Mouse (Mus musculus) cerebellum, postnatal 14 days (tissue): ENCODE measurements around the gene Osbp.
"Not testable (repeated sequence)": the region's sequence is repeated elsewhere in the genome, so short reads cannot be mapped to it uniquely, and the experiment has no call there.

Experiments
- DNase-seq, 2 experiments: peaks; one replicate each; pipeline ENCODE4 v3.0.0; 2021; ENCODE audit warnings: mixed read lengths in 2 of 2

The Osbp gene

GRCm38 (mm10) chr19:11965023-11965942 lies at the start of gene Osbp:
Osbp (plus strand) TSS chr19:11965941.
- peak; percentile 99 for DNase-seq

GRCm38 (mm10) chr19:11922068-11922467 lies 43.7 kb upstream of the Osbp start:
- no peak for DNase-seq

GRCm38 (mm10) chr19:11922515-11922914 lies 43.2 kb upstream of the Osbp start:
- DNase-seq, result not testable (repeated sequence)

DNA sequence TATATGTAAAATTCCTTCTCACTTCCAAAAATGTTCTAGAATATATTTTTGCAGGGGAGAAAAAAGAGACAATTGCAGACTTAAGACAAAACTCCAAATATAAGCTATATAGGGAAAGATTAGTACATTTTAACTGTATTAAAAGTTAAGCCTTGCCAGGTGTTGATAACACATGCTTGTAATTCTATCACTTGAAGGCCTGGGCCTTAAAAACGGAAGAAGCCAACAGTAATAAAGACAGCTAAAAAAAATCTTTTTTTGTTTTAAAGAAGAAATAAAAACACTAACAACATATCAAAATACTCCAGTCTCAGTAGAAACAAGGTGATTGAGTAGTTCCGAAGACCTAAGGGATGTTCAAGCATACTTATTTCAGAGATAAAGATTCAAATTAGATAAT lies 39.4 kb upstream of the Osbp start:
- DNase-seq, result no peak

DNA sequence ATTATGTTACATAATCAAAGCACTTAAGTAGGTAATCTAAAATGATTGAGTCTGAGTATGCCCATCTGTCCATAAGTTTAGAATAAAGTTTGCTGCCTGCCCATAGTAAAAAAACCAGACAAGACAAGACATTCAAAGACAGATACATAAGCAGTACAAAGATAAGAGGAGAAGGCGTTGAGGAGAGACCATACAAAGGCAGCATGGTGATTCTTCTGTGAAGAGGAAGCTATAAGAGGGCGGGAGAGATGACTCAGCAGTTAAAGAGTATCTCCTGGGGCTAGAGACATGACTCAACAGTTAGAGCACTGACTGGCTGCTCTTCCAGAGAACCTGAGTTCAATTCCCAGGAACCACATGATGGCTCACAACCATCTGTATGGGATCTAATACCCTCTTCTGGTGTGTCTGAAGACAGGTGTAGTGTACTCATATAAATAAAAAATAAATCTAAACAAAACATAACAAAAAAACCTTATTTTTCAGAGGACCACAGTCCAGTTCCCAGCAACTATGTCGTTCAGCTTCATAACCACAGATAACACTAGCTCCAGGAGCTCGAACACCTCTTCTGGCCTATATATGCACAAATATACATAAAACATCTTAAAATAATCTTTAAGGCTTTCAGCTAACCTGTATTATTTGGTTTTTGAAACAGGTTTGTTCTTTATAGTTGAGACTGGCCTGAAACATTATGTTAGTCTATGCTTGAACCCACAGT lies 37.6 kb upstream of the Osbp start:
- DNase-seq, result no peak

GRCm38 (mm10) chr19:11946460-11946859 lies 19.3 kb upstream of the Osbp start:
- DNase-seq, result not testable (repeated sequence)

GRCm38 (mm10) chr19:11949878-11950277 lies 15.9 kb upstream of the Osbp start:
- no peak for DNase-seq

DNA sequence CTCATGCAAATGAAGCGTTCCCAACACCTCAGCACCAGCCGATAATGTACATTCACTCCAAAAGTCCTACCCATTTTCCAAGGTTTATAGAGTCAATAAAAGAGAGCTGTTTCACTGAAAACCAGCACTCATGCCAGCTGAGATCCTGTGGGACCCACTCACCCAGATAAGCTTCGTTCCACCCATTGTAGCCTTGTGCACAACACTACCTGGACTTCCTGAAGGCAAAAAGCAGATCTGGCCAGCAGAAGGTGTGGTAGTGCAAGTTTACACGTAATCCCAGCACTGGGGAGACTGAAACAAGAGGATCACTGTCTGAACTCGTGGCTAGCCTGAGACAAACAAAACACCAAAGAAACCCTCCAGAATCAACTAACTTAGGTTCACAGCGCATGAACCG lies 15.0 kb upstream of the Osbp start:
- no peak for DNase-seq

GRCm38 (mm10) chr19:11954206-11954605 lies 11.5 kb upstream of the Osbp start:
- no peak for DNase-seq

- DNase-seq, result no peak
Measured at GRCm38 (mm10) chr19:11956636-11957035, 9.1 kb upstream of the Osbp start.

GRCm38 (mm10) chr19:11957396-11957795 lies 8.3 kb upstream of the Osbp start:
- no peak for DNase-seq

DNA sequence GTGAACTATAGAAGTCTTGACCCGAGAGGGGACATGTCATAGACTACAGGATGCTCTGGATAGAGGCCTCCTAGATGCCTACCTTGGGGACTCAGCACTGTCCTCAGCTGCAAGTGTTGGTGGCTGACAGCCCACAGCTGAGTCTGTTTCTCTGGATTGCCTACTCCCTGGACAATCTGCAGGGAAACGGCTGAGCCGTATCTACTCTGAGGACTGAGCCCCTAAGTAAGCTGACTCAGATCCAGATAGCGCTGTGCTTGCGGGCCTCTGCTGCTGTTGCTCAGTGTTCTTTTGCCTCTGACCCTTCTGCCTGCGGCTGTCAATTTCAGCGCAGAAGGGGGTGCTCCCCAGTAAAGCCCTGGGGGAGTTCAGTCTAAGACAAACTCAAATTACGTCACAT lies 7.9 kb upstream of the Osbp start:
- no peak for DNase-seq

DNA sequence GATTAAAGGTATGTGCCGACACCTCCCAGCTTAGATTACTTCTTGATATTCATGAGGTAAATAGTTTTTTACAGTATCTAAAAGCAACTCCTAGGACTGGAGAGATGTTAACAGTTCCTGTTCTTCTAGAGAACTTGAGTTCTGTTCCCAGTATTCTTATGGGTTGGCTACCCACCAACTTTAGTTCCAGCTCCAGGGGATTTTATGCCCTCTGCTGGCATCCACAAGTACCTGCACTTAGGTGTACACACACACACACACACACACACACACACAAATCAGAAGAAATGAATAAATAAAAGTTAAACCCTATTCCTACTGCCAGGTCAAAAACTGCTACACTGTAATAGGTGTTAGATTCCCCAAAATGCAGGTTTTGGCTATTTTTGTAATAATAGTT lies 1.5 kb upstream of the Osbp start:
- peak; percentile 22 to 50 for DNase-seq

GRCm38 (mm10) chr19:11966201-11966636 lies 478 bp downstream of the Osbp start:
- DNase-seq, result peak; percentile 72 to 80

- DNase-seq, result no peak
Measured at GRCm38 (mm10) chr19:11969155-11970050, 3.7 kb downstream of the Osbp start.

GRCm38 (mm10) chr19:11973511-11974222 lies 7.9 kb downstream of the Osbp start:
- DNase-seq, result no peak

GRCm38 (mm10) chr19:11974223-11974540 lies 8.4 kb downstream of the Osbp start:
- no peak for DNase-seq

GRCm38 (mm10) chr19:11975683-11976082 lies 9.9 kb downstream of the Osbp start:
- DNase-seq, result no peak

DNA sequence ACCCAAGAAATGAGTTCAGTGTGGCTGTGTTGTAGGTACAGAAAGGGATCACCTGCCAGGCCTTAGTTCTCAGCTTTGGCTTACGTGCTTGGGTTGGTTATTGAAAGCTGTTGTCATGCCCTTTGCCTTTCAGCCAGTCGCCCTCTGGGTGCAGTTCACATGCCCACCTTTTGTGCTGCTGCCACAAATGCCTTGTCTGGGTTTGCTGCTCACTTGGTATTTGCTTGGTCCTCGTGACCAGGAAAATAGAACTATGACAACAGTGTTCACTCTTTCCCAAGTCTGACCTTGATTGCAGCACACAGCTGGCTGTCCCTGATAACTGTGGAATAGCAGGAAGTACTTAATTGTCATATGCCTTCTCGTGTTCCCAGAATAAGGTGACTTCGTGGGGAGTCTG lies 11.6 kb downstream of the Osbp start:
- DNase-seq, result no peak

- DNase-seq, result no peak
Measured at GRCm38 (mm10) chr19:11980471-11980870, 14.7 kb downstream of the Osbp start.

DNA sequence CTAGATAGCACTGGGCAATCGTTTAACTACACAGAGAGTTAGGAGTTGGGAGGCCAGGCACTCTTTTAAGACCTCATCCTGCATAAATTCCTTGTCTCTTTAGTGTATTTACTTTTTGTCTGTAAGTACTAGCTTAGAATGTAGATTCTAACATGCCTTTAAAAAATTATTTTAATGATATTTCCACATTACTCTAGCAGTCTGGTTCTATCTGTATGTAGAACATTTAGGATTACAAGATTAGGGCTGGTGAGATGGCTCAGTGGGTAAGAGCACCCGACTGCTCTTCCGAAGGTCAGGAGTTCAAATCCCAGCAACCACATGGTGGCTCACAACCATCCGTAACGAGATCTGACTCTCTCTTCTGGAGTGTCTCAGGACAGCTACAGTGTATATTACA lies 18.9 kb downstream of the Osbp start:
- DNase-seq, result not testable (repeated sequence)

DNA sequence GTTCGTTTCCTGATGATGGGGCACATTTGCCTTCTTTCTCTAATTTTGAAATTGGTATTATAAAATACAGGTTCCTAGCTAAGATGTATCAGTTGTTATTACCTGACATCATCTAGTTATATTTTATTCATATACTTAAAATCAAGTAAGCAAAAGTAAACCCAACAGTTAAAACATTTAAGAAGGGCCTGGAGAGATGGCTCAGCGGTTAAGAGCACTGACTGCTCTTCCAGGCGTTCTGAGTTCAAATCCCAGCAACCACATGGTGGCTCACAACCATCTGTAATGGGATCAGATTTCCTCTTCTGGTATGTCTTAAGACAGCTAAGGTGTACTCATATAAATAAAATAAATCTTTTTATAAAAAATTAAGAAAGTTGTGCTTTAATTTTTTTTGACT lies 22.1 kb downstream of the Osbp start:
- no peak for DNase-seq
